Mouse (Mus musculus) gastrocnemius, adult 8-10 months (tissue): ENCODE measurements at regions not wholly inside any gene's neighbourhood (a gene's known extent, or its start where the extent isn't known, plus 50 kb on each side); places are given as distances from the start of the nearest gene placed in this dataset.

ENCODE experiments used
- DNase-seq, 2 experiments: peaks; one replicate each; pipeline ENCODE4 v3.0.0; 2022; ENCODE audit warnings: low spot score in 2 of 2

DNA sequence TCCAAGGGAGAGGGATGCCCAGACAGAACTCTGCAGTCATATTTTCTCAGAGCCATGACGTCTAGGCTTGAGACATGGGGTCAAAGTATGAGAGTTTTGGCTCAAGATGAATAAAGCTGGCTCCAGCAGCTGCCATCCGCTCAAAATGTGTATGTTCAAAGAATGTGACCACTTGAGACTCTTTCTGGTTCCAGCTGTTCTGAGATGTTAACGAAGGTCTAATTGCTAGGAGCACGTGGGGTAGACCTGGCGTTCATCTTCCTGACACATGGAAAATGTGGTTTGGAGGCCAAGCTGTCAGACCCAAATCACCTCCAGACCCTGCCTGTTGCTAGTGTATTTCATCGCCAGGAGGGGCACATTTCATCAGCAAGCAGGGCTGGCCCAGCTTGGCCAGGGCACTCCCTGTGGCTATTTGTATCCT, 58.9 kb upstream of the Ankrd1 start:
- no peak for DNase-seq

DNA sequence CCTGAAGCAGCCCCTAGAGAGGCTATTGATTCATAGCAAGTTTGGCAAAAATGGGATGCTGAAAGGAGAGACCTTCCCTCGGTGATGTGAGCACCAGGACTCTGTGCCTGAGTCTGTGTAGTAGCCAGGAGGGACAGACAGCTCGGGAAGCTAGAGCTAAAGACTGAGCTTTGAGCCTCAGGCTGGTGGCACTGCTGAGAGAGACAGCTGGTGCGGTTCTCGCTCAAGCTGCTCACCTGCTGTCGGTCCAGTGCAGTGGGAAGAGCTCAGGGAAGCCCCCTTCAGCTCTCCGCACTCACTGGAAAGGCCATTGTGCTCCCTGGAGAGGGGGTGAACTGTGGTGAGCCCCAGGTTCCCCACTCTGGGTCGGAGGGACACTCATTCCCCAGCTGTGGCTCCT, 60.4 kb upstream of the Ankrd1 start:
- no peak for DNase-seq

DNA sequence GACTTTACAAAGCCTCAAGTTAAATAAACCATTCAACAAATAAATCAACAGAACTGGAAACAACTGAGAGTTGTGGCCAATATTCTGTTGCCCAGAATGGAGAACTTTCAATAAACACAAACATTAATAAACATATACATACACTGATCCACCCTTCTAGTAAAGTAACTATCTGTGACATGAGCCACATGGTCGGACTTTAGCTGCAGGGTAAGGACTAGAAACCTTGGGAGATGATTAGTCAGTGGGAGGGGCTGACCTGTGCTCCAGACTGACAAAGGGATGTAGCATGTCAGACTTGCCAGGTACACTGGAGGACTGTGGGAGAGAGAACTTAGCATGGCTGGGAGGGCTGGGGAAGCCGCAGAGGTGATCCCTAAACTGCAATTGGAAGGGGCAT, 61.6 kb upstream of the Ankrd1 start:
- no peak for DNase-seq

DNA sequence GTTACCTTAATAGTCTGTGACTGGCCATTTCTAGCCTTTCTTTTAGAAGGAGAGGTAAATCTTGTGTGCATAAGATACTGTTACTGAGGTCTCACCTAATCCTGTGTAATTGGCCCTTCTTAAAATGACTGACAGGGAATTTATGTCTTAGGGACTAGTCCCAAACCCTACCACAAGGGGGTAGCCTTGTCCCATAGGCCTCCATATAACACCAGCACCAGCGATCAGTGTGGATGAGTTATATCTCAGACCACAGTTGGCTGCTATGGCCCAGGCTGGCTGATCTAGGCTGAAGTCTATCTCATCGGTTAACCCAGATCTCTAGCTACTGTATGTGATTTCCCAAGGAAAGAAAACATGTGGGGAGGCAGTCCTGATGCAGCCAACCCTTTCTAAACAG, 63.2 kb upstream of the Ankrd1 start:
- peak; percentile 50 to 59 for DNase-seq

DNA sequence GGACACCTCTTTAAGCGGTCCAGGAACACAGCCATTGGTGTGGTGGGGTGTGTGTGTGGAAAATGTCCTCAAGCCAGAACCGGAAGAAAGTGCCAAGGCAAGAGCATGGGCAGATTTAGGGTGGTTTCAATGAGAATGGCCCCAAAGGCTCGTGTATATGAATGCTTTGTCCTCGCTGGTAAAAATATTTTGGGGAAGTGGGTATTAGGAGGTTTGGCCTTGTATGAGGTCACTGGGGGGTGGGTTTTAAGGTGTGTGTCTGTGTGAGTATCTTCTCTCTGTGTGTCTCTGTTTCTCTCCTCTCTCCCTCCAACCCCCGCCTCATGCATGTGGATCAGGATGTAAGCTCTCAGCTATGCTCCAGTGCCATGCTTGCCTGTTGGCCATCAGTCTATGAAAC, 69.8 kb upstream of the Ankrd1 start:
- no peak for DNase-seq

DNA sequence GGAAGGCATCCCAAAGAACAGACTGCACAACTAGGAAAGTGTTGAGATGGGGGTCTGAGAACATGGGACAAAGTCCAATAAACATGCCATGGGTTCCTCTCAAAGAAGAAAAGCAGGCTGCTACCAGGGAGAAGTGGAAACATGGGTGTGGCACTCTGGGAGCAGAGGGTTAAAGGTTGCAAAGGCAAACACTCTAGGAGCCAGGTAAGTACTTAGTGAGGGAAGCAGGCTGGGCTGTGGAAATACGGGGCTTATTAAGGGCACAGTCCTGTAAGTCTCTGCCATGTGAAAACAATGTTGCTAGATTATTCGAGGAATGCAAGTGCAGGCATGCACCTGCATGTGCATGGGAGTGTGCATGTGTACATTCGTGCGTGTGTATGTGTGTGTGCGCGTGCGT, 71.7 kb upstream of the Ankrd1 start:
- DNase-seq: no peak

DNA sequence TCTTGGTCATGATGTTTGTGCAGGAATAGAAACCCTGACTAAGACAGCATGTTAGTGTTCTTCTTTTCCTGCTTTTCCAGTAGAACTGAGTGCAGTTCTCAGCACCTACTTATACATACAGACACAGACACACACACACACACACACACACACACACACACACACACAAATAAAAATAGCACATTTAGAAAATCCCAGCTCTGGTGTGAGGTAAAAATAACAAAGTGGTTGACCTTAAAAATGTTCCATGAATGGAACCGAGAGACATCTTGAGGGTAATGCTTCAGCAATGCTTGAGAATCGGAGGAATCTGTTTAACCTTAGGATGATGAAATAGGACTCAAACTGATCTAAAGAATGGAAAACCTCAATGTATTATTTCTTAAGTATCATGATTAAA, 84.4 kb upstream of the Ankrd1 start:
- DNase-seq: no peak

DNA sequence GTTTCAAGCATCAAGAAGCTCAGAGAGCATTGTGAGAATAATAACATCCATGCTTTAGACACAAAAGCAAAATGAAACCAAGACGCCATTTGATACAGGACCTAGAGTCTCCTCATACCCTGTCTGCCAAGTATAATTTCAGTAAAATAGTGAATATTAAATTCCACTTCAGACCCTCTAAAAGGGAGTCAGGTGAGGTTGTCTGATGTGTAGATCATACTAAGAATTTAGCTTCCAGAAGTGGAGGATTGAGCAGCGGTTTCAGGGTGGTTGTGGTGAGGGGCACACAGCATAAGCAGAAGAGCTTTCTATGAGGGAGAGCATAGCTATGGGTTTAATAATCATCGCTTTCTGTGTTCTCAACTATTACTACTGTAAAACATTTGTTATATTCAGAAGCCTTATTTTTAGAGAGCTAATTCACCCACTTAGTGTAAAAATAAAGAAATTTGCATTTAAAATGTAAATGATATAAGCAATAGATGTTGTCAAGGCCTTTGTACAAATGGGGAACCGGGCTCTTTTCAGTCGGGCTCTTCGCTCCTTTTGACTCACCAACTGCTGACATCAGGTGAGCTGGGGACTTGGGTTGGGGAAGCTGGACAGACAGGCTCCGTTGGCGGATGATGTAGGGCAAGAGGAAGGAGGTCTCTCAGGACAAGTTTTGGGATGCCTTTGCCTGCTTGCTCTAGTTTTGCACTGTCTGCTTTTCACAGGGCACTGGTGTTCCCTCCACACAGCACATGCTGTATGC, 85.2 kb upstream of the Ankrd1 start:
- DNase-seq: no peak

DNA sequence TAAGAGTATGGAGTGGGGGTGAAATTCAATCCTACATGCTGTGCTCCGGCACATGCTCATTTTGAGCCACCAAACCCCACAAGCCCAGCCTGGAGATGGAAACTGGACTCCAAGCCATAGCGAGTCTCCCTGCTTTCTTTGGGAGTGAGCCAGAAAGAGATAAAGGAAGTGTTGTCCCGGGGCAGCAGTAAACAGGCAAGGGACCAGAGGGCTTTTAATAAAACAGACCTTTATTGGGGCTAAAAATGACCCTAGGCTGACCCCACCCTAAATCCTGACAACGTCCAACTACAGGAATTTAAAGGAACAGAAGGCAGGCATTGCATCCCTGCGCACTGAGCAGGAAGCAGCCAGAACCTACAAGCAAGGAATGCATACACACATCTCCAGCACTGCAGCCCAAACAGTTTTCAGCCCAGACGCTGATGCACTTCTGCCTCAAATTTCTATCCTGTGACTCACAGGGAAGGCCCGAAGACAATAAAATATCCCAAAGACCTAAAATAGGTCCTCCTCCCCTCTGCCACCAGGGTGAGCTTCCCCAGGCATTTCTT, 87.9 kb upstream of the Ankrd1 start:
- DNase-seq: no peak

DNA sequence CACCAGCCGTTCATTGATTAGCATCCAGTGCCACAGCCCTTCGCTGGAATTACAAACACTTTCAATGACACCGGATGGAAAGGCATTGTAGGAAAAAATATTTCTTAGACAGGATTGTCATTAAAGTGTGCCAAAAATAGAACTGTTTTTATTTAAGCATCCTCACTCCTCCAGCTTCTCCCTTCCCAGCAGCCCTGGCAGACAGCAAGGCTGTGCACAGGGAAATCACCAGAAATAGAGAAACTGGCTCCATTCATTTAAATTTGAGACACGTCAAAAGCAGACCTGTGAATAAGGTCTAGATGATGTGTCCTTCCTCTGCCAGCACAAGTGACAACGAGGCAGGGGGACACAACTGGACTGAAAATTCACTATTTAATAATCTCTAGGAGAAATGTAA, 88.5 kb upstream of the Ankrd1 start:
- DNase-seq: no peak

DNA sequence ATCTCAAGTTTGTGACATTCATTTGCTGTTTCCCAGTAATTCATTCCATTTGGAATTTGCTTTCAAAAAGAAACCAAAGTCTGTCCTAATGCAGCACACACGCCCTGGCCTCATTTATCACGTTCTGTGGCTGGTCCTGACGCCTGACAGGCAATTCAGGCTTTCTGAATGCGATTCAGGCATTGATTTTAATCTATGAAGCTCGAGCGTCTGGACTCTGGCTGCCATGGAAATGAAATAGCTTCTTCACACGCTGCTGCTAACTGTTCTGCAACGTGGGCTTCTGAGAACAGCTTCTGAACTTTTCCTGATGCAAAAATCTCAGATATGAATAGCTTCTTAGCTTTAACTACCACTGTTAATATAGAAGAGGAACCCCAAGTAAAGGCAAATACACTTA, 93.6 kb upstream of the Ankrd1 start:
- no peak for DNase-seq

DNA sequence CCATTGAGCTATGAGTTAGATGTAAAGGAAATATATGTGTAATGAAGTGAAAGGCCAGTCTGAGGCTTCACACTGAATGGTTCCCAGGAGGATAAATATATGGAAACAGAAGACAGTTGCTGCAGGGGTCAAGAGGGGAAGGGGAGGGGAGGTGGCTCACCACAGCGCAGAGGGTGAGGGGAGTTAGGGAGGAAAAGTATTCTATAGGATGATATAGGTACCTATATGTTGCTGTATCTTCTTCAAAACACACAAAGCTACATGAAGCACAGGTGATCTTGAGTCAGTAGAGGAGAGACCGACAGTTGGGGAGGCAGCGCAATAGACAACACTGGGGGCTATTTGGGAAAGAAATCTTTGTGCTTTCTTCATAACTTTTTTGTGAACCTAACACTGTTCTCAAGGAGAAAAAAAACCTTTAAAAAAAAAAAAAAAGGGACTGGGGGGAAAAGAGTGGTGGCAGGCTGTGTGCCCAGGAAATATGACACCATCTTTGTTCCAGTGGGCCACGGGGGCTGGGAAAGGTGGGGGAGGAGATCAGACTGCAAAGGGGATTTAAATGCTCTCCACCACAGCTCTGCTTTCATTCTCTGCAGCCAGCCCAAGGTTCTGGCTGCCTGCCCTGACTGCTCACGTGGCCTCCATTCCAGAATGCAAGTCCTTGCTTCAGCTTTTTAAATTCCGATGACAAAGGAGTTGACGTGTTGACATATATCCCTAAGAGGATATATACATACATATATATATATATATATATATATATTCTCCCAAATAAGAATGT, 94.5 kb upstream of the Ankrd1 start:
- no peak for DNase-seq

DNA sequence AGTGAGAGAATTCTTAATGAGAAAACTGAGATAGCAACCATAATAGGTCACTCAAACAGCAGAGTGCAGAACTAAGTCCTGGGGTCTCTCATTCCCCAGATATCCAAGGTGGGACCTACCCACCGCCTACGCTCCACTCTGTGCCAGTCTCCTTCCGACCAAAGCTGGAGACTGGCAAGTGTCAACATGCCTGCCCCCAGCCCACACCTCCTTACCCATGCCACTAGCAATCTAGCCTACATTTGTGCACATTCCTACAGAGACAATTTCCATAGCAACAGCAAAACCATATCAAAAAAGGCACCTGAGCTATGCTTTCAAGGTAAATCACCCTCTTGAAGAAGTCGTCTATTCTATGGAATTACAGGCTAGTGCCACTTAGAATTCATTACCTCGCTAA, 97.3 kb upstream of the Ankrd1 start:
- DNase-seq: no peak

DNA sequence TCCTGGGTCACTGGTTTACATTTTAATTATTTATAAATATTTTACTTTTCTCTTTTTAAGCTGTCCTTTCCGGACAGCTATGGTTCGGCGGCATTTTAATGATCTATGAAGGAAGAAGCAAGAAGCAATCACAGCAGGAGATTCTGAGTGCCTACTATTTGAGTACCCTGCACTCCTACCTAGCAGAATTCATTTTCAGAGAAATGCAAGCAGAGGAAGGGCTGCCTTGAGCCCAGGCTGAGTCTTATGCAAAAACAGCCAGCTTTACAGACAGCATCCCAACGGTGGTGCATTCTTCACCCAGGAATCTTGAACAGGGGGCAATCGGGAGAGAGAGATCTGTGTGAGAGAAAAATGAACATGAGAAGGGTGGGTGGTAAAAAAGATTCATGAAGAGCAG, 97.7 kb upstream of the Ankrd1 start:
- no peak for DNase-seq

DNA sequence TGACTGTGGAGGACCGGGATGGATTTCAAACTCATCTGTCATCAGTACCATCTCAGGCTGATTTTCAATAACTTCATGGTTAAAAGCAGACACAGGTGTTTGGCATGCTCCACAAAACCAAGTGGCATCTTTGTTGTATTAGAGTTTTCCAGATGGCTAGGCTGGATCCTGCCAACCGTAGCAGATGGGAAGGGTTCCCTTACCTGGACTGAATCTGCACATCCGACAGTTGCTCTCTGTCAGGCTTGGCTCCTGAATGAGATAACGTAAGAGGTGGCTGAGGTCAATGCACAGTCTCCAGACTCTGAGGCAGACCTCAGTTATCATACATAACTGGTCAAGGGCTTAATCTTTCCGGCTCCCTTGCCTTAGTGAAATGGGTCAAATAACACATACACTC, 99.0 kb upstream of the Ankrd1 start:
- DNase-seq: no peak

DNA sequence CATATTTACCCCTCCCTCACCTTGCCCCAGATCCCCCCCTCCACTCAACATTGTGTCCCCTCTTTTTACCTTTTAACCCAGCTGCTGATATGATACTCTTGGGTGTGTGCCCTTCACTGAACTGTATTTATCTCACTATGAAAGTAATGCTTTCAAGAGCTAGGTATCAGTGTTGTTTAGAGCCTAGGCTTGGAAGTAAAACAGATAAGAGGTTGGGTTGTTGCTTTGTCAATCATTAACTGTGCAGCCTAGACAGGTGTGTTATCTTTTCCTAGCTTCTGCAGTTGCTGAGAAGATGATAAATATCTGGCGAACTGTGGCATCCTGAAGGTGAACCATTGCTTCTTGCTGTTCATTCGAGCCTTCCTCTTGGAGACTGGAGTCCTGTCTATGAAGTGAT, 101.2 kb upstream of the Ankrd1 start:
- no peak for DNase-seq

DNA sequence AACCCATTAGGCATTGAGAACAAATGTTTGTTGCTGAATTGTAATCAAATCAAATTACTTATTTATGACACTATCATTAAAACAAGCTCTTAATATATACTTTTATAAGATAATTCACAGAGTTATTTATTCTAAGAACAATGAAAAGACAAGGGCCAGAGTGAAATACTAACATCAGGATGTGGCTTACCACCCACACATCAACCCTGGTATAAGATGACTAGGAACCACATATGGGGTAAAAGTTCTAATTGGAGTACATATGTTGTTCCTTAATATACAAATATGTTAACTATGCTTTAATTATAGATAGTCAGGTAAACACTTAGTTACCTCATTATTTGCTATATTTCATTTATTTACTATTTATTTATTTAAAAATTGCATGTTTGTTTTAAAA, 101.7 kb upstream of the Ankrd1 start:
- DNase-seq: no peak

DNA sequence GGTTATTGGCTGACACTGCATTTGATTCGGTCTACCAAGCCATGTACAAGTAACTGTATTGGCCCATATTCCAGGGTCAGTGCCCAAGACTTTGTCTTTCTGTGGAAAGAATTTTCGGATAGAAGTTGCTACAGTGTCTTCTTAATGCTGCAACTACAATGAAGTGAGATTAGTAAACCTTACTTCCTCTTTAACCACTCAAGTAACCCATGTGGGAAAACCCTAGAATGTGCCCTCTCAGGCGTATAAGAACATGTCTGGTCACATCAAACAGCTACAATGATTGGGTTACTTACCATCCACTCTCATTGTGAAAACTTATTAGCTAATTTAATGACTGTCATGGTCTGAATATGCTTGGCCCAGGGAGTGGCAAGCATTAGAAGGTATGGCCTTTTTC, 102.3 kb upstream of the Ankrd1 start:
- no peak for DNase-seq

DNA sequence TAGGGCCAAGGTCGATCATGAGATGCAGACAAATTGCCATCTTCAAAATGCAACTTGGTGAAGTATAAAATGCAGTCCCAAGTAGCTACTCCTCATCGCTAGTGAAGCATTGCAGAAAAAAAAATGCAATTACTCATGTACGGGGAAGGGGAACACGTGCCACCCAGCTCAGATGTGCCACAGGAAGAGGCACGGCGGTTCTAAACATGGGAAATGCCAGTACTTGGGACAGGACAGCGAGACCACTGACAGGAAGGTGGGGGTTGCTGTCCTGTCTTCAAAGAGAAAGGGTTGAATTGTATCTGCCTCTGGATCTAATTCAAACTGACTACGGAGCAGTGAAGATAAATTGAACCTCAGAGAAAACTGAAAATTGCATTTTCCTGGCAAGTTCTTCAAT, 104.6 kb upstream of the Ankrd1 start:
- DNase-seq: no peak

DNA sequence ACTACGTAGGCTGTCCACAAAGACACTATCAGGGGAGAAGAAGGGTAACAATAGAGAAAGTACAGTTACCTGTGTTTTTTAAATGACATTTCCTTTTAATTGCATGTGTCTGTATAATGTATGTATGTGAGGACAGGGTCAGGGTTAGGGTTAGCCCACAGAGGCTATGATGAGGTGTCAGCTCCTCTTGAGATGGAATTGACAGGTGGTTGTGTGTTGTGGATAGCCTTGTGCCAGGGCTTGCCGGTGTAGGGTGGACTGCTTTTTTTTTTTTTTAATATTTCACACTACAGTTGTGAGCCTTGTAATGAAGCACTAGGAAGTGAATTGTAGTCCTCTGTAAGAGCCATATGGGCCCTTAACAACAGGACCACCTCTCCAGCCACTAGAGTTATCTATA, 105.7 kb upstream of the Ankrd1 start:
- DNase-seq: no peak

DNA sequence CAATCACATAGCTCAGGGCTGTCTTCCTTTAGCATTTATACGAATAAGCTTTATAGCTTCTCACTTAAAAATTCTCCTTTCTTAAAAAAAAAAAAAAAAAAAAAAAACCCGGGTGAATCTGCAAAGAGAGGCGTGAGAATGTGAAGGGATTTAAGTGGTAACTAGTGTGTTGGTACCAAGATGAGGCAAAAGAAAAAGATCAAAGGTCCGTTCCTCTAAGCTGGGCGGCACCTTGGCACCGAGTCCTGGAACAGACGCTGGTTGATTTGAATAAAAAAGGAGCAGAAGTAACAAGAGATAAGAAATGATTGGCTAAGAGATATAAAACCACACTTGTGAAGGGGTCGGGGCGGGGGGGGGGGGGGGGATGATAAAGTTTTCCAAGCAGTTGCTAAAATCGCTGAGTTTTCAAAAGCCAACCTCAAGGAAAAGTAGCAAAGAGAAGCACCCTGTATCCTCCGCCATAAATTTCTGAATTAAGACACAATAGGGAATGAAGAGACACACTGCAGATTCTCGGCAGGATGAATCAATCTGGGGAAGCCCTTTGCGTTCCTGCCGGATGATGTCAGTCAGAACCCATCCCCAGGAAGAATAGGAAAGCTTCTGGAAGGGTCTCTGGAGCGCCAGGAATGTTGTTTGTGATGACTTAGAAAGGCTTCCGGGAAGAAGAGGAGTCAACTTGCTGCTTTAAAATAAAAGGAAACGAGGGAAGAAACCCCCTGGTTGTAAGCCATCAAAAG, 107.7 kb upstream of the Ankrd1 start:
- no peak for DNase-seq

DNA sequence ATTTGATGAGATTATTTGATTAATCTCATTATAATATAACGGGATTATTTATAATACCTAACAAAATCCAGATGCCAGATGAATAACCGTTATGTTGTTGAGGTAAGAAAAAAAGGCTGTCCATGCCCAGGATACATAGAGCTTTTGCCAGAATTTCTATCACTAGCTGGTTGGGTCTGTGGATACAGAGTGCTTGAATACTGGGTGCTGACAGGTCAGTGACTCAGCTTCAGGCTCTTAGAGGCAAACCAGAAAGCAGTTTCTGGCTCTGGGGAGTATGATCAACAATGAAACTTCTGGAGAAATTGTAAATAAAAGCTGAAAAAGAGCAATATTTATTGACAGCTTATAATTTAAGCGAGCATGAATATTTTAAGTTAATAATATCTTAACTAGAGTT, 109.4 kb upstream of the Ankrd1 start:
- DNase-seq: no peak
